Mouse (Mus musculus) left cerebral cortex, adult 6 months (tissue): Measurements from ENCODE around the gene Srxn1. TPM values are rescaled to one million over a fixed set of nuclear protein-coding genes. Genes with fewer than 3 reads are reported as not detected.

Source experiments
- long read RNA-seq, 2 experiments: library from polyadenylated mRNA; unstranded; transcript quantifications; one replicate each; pipeline ENCODE4 v2.0.0; 2019 to 2020
- polyA plus RNA-seq: library from polyadenylated mRNA; unstranded; fragments of <200 nt; fragmentation: Nextera tagmentation; gene quantifications from 2 replicates; pipeline ENCODE4 v1.2.3, GENCODE M21; 2021

The Srxn1 gene
- polyA plus RNA-seq: 31.5 and 44.8 TPM in 2 replicates
- long read RNA-seq, experiment 1, transcript Srxn1-201 (2 exons, 2,812 nt): minor isoform, 35 of 258 reads
- long read RNA-seq, experiment 1, transcript Srxn1-203 (2 exons, 446 nt): major isoform, 141 of 258 reads
- long read RNA-seq, experiment 1, transcript Srxn1-202 (2 exons, 375 nt): minor isoform, 25 of 258 reads
- long read RNA-seq, experiment 1, partial matches to known transcripts: 40 of 258 reads
- long read RNA-seq, experiment 1, other reads (novel, unspliced or antisense): 17 of 258 reads
- long read RNA-seq, experiment 2, transcript Srxn1-203 (2 exons, 446 nt): major isoform, 17 of 55 reads
- long read RNA-seq, experiment 2, partial matches to known transcripts: 1 of 55 reads
- long read RNA-seq, experiment 2, other reads (novel, unspliced or antisense): 29 of 55 reads

GRCm38 (mm10) chr2:152105318-152106224, at the start of gene Srxn1:
Gene Srxn1, plus strand, starts transcription at chr2:152105516.

GRCm38 (mm10) chr2:152080685-152081541, 24.4 kb upstream of the Srxn1 start, which contains the start of gene Scrt2:
Gene Scrt2, plus strand, starts transcription at chr2:152081529.

DNA sequence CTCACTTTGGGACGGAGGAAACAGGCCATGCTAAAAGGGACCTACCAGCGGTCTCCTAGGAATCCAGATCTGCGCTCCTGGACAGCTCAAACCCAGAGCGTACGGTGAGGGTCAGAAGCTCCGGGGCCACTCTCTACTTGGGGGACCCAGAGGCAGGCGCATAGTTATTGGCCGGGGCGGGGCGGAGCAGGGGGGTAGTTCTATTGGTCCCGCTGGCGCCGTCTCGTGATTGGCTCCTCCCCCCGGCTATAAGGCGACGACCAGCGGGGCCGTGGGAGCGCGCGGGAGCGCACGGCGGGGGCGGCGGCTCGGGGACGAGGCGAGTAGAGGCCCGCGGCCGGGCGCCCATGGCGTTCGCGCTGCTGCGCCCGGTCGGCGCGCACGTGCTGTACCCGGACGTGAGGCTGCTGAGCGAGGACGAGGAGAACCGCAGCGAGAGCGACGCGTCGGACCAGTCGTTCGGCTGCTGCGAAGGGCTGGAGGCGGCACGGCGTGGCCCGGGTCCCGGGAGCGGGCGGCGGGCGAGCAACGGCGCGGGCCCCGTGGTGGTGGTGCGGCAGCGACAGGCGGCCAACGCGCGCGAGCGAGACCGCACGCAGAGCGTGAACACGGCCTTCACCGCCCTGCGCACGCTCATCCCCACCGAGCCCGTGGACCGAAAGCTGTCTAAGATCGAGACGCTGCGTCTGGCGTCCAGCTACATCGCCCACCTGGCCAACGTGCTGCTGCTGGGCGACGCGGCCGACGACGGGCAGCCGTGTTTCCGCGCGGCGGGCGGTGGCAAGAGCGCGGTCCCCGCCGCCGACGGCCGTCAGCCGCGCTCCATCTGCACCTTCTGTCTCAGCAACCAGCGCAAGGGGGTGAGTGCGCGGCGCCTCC, 38.2 kb downstream of the Srxn1 start, which contains the start of gene Tcf15:
Gene Tcf15, plus strand, starts transcription at position 283 of the 879 bp plus-strand sequence.

Other genes with a start within 250 kb of the Srxn1 start
- 0.06 TPM in 1 of 2 replicates, not detected in the other for gene Angpt4, start 194.3 kb upstream of the Srxn1 start, polyA plus RNA-seq
- gene Fam110a, start 125.3 kb upstream of the Srxn1 start, polyA plus RNA-seq: 8.9 and 10.1 TPM in 2 replicates
- gene Slc52a3, start 109.0 kb upstream of the Srxn1 start, polyA plus RNA-seq: 1.6 and 2.2 TPM in 2 replicates
- 1.4 and 4.0 TPM in 2 replicates for gene Scrt2, start 24.0 kb upstream of the Srxn1 start, polyA plus RNA-seq
- 2.1 TPM in 1 of 2 replicates, not detected in the other for gene Tcf15, start 38.0 kb downstream of the Srxn1 start, polyA plus RNA-seq
- 169 and 236 TPM in 2 replicates for gene Csnk2a1, start 121.3 kb downstream of the Srxn1 start, polyA plus RNA-seq
- gene Tbc1d20, start 188.3 kb downstream of the Srxn1 start, polyA plus RNA-seq: 11.6 and 23.2 TPM in 2 replicates
- 94.8 and 96.8 TPM in 2 replicates for gene Rbck1, start 227.1 kb downstream of the Srxn1 start, polyA plus RNA-seq
- 0.64 and 0.85 TPM in 2 replicates for gene Trib3, start 238.5 kb downstream of the Srxn1 start, polyA plus RNA-seq